Mouse (Mus musculus) forebrain, postnatal 0 days (tissue): Measurements from ENCODE around the gene Plekha1. TPM values are rescaled to one million over a fixed set of nuclear protein-coding genes. Genes with fewer than 3 reads are reported as not detected.
A peak's percentile ranks its signal among the peaks of the same experiment; 100 is the strongest.

Experiments
- ATAC-seq: fragments of 200-750 bp; cut with Nextera tagmentation; 2 replicates; pipeline ENCODE4 v1.8.0; 2017; ENCODE audit warnings: mild to moderate bottlenecking, moderate library complexity
- DNase-seq: peaks from one replicate; pipeline ENCODE4 v3.0.0-alpha.2; 2015
- H3K27ac ChIP-seq: fragments of 300-500 bp; sonication (generic); 2 replicates; pipeline ENCODE4 v1.5.1; 2014; ENCODE audit warnings: low read depth, mild to moderate bottlenecking, antibody characterized with exemption, low read length, moderate library complexity, mixed read lengths
- H3K27me3 ChIP-seq: fragments of 300-500 bp; sonication (generic); 2 replicates; pipeline ENCODE4 v1.6.1; 2014; ENCODE audit warnings: mild to moderate bottlenecking, low read length, mixed read lengths; ENCODE audit not compliant: insufficient read depth
- H3K36me3 ChIP-seq: fragments of 300-500 bp; sonication (generic); 2 replicates; pipeline ENCODE4 v1.6.1; 2014; ENCODE audit warnings: mild to moderate bottlenecking, moderate library complexity; ENCODE audit not compliant: insufficient read depth
- H3K4me1 ChIP-seq: fragments of 300-500 bp; sonication (generic); 2 replicates; pipeline ENCODE4 v1.6.1; 2014; ENCODE audit warnings: antibody characterized with exemption; ENCODE audit not compliant: insufficient read depth
- H3K4me2 ChIP-seq: fragments of 300-500 bp; sonication (generic); 2 replicates; pipeline ENCODE4 v1.6.1; 2014; ENCODE audit warnings: low read depth, mild to moderate bottlenecking, moderate library complexity
- H3K4me3 ChIP-seq: fragments of 300-500 bp; sonication (generic); 2 replicates; pipeline ENCODE4 v1.5.1; 2014; ENCODE audit warnings: low read depth, low read length, mixed read lengths
- H3K9ac ChIP-seq: fragments of 300-500 bp; sonication (generic); 2 replicates; pipeline ENCODE4 v1.6.1; 2014; ENCODE audit warnings: mild to moderate bottlenecking
- H3K9me3 ChIP-seq: fragments of 300-500 bp; sonication (generic); 2 replicates; pipeline ENCODE4 v1.6.1; 2016; ENCODE audit warnings: low read length
- CTCF ChIP-seq: sonication (generic); IDR thresholded peaks from 2 replicates; pipeline ENCODE4 v1.5.1; 2016; ENCODE audit warnings: antibody characterized with exemption, control low read depth, low read depth
- WGBS: fragments of 180-500 bp; shearing (Covaris S2); extraction: QIAGEN DNeasy Blood & Tissue Kit; methylation state at CpG from one replicate; pipeline ENCODE4 v1.1.7; 2014; 5-methylcytosine and 5-hydroxymethylcytosine counted together
- polyA plus RNA-seq: library from polyadenylated mRNA; unstranded; fragments of >200 nt; fragmentation: Nextera tagmentation; extraction: Ambion mirVana; gene quantifications from 2 replicates; pipeline ENCODE4 v1.2.1, GENCODE M21; 2015
- total RNA-seq: library from RNA; depleted of rRNA; stranded (reverse); fragments of >200 nt; gene quantifications from 2 replicates; pipeline ENCODE4 v1.2.3, GENCODE M21; 2014

Plekha1 gene
- total and polyA plus RNA-seq, 2 experiments from 2014 or later, result 47.7 to 112 TPM

DNA sequence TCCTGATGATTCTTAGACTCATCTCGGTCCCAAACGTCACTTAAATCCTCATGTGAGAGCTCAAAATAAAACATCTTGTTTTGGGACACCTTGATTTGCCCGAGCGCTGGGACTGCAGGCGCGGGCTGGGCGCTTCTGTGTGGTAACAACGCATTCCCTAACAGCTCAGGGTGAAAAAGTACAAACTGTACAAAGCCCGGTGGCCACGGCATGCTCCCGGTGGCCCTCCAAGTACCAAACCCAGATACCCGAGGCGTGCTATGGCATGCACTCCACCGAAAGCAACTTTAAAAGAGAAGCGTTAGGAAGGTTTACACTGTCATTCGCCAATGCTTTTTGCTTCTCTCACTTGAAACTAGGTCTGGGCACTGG is 69.9 kb downstream of the Plekha1 start:
- peaks cover 33% of the 10 kb centered on the region for H3K27me3 ChIP-seq
- no peak for ATAC-seq
- no peak for TF ChIP-seq CTCF
- H3K36me3 ChIP-seq, result no peaks in the 10 kb centered on the region
- peaks cover 7% of the 10 kb centered on the region for H3K4me1 ChIP-seq
- H3K4me3 ChIP-seq, result peak overlapping the region; percentile 46
- WGBS, result 8% methylated on average over 16 of the region's 16 CpGs
- H3K9me3 ChIP-seq, result no peaks in the 10 kb centered on the region
- H3K27ac ChIP-seq, result no peak overlapping the region
- no peak for DNase-seq
- no peak overlapping the region for H3K9ac ChIP-seq
- H3K4me2 ChIP-seq, result peak overlapping the region; percentile 67

DNA sequence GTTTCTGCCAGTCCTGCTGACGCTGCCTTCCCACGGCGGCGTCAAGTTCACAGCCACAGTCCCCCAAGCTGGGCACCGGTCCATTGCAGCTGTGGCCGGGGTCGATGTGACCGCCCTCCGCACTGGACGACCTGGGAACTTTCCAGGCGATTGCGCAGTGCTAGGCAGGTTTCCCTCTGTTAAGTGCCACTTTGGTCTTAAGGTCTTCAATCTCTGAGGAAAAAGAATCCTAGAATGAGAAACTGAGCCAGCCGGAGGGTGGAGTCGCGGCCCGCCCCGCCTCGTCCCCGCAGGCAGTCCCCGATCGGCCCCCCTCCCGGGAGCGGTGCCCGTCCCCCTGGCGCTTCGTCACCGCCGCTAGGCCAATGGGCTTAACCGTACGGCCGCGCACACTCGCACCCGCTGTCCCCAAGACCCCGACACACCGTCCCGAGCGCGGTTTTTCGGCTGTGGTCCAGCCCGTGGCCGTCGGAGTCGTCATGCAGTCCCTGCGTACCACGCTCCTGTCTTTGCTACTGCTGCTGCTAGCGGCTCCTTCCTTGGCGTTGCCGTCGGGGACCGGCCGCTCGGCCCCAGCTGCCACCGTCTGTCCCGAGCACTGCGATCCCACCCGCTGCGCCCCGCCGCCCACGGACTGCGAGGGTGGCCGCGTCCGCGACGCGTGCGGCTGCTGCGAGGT is 70.4 kb downstream of the Plekha1 start, which contains the start of gene Htra1:
TSS of gene Htra1 (plus strand) at position 319 of the 679 bp plus-strand sequence.
- peaks cover 33% of the 10 kb centered on the region for H3K27me3 ChIP-seq
- no peaks in the 10 kb centered on the region for H3K36me3 ChIP-seq
- WGBS, result 3% methylated on average over 66 of the region's 70 CpGs
- peak within 1 kb of the TSS; percentile 29; the same call in 1 of the 2 replicates for H3K27ac ChIP-seq
- H3K9ac ChIP-seq, result peak within 1 kb of the TSS; percentile 41
- ATAC-seq, result peak; percentile 91
- H3K9me3 ChIP-seq, result no peaks in the 10 kb centered on the region
- peak within 1 kb of the TSS; percentile 67 for H3K4me2 ChIP-seq
- TF ChIP-seq CTCF, result no peak
- H3K4me1 ChIP-seq, result peaks cover 7% of the 10 kb centered on the region
- peak within 1 kb of the TSS; percentile 46 for H3K4me3 ChIP-seq
- DNase-seq, result peak; percentile 70

DNA sequence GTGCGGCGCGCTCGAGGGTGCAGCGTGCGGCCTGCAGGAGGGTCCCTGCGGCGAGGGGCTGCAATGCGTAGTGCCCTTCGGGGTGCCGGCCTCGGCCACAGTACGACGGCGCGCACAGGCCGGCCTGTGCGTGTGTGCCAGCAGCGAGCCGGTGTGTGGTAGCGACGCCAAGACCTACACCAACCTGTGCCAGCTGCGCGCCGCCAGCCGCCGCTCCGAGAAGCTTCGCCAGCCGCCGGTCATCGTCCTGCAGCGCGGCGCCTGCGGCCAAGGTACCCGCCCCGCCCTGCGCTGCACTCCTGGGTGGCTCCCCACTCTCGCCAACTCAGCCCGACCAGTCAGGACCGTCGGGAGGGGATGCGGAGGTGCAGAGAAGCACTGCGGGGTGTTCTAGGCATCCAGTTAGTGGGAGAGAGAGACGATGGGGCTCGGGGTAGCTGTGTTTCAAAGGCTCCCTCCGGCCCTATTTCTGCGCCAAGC is 71.0 kb downstream of the Plekha1 start:
- WGBS, result 2% methylated on average over 49 of the region's 49 CpGs
- Histone ChIP-seq H3K4me2 (peak overlapping the region; percentile 67), H3K36me3 (no peaks in the 10 kb centered on the region), H3K9me3 (no peaks in the 10 kb centered on the region), H3K27me3 (peaks cover 33% of the 10 kb centered on the region), H3K4me3 (peak overlapping the region; percentile 46), H3K27ac (peak overlapping the region; percentile 29; the same call in 1 of the 2 replicates), H3K4me1 (peaks cover 7% of the 10 kb centered on the region), H3K9ac (peak overlapping the region; percentile 41)
- DNase-seq (no peak), ATAC-seq (peak; percentile 56)
- no peak for TF ChIP-seq CTCF

DNA sequence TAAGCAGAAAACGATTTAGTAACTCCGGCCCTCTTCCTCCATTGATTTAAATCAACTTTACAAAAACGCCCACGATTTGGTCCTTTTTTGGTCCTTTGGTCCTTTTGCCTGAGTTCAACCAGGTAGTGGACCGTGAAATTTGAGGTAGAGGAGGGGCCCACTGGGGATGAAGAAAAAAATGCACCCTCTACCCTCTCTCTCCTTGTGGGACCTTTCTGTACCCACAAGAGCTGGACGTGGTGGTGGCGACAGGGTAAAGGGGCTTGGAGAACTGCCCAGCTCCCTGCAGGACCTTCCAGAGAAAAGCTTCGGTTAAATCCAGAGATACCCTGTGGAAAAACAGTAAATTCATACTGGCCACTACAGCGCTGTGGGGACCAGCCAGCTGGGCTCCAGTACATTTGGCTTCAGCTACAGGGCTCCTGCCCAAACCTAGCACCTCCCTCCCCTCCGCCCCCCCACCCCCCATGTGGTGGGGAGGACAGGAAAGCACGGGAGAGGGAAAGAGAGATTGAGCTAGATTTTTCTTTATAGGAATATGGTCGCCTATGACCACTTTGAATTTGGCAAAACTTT is 71.8 kb downstream of the Plekha1 start:
- WGBS, result 27% methylated on average over 12 of the region's 12 CpGs
- H3K9me3 ChIP-seq, result no peaks in the 10 kb centered on the region
- no peak overlapping the region for H3K9ac ChIP-seq
- ATAC-seq, result no peak
- no peak overlapping the region for H3K27ac ChIP-seq
- H3K4me1 ChIP-seq, result peaks cover 7% of the 10 kb centered on the region
- peaks cover 33% of the 10 kb centered on the region for H3K27me3 ChIP-seq
- H3K4me3 ChIP-seq, result 0 out of 2 replicates have a peak overlapping the region, but pooled peaks have one; percentile 1
- no peak for DNase-seq
- no peaks in the 10 kb centered on the region for H3K36me3 ChIP-seq
- peak overlapping the region; percentile 67 for H3K4me2 ChIP-seq
- TF ChIP-seq CTCF, result no peak

DNA sequence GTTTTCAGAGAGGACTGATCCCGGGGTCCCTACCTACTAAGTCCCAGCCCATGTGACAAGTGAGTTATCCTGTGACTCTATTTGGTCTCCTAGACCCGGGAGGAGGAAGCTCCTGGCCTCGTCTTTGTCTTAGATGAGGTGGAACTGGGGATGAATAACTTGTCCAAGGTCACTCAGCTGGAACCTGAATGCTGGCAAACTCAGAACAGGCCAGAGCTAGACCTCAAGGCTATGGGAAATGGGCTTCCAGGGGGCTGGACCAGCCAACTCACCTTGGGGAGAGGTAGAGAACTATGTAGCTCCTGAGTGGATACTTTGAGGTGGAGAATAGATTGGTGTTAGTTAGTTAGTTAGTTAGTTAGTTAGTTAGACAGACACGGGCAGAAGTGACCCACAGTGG is 72.4 kb downstream of the Plekha1 start:
- DNase-seq, result no peak
- Histone ChIP-seq H3K4me3 (no peak overlapping the region), H3K4me2 (no peak overlapping the region), H3K9ac (no peak overlapping the region), H3K9me3 (no peaks in the 10 kb centered on the region), H3K27ac (no peak overlapping the region), H3K27me3 (peaks cover 33% of the 10 kb centered on the region), H3K36me3 (no peaks in the 10 kb centered on the region), H3K4me1 (peaks cover 7% of the 10 kb centered on the region)
- no peak for TF ChIP-seq CTCF
- WGBS, result 62% methylated on average over 4 of the region's 4 CpGs
- ATAC-seq, result no peak

DNA sequence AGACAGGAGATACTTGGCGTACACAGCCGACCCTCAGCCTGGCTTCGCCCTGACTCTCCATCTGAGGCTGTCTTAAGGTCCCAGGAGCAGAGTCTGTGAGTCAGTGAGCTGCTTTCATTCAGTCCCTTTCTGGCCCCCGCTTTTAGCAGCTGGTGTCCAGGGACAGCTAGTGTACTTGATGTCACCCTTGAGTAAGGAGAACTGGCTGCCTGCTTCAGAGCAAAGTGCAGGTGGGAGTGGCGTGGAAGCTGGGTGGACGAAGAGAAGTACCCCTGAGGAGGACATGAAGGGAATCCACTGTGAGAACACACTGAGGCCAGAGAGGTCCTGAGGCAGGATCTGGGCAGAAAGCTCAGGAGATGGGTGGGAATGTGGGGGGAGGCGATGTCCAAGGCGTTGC is 73.3 kb downstream of the Plekha1 start:
- H3K9ac ChIP-seq, result no peak overlapping the region
- TF ChIP-seq CTCF, result no peak
- peaks cover 33% of the 10 kb centered on the region for H3K27me3 ChIP-seq
- H3K4me1 ChIP-seq, result peaks cover 7% of the 10 kb centered on the region
- DNase-seq (no peak), ATAC-seq (no peak)
- WGBS, result 87% methylated on average over 8 of the region's 8 CpGs
- H3K4me2 ChIP-seq, result no peak overlapping the region
- H3K4me3 ChIP-seq, result no peak overlapping the region
- H3K27ac ChIP-seq, result no peak overlapping the region
- no peaks in the 10 kb centered on the region for H3K36me3 ChIP-seq
- no peaks in the 10 kb centered on the region for H3K9me3 ChIP-seq

DNA sequence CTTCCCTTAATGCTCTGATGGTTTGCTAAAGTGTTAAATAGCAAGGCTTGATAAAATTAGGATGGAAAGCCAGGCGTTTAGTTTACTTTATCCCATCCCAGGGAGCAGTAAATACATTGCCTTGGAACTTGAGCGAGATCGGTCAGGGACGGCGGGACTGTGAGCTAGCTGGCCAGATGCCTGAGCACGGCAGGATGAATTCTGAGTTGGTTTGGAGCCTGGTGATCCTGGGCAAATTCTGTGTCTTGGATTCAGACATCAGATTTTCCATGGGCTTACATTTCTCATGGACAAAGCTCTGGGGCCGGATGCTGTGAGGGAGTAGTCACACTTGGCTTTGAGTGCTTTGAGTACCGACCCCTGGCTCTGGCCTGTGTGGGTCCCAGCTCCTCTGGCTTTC is 75.2 kb downstream of the Plekha1 start:
- H3K27me3 ChIP-seq, result peaks cover 20% of the 10 kb centered on the region
- H3K27ac ChIP-seq, result no peak overlapping the region
- no peaks in the 10 kb centered on the region for H3K36me3 ChIP-seq
- no peak overlapping the region for H3K4me3 ChIP-seq
- 71% methylated on average over 8 of the region's 8 CpGs for WGBS
- H3K4me2 ChIP-seq, result no peak overlapping the region
- TF ChIP-seq CTCF, result no peak
- no peak overlapping the region for H3K9ac ChIP-seq
- H3K9me3 ChIP-seq, result no peaks in the 10 kb centered on the region
- ATAC-seq, result no peak
- DNase-seq, result no peak
- no peaks in the 10 kb centered on the region for H3K4me1 ChIP-seq
